Mouse (Mus musculus): ENCODE results near the gene Ces1f. TPM values are rescaled to one million over a fixed set of nuclear protein-coding genes. Genes with fewer than 3 reads are reported as not detected.

The Ces1f gene
- 0.28 TPM for polyA plus RNA-seq (2015; fragmentation: Illumina TruSeq; extraction: RNeasy Lipid Tissue Mini Kit (QIAGEN cat#74804); ENCODE audit: insufficient read depth, low replicate concordance)

DNA sequence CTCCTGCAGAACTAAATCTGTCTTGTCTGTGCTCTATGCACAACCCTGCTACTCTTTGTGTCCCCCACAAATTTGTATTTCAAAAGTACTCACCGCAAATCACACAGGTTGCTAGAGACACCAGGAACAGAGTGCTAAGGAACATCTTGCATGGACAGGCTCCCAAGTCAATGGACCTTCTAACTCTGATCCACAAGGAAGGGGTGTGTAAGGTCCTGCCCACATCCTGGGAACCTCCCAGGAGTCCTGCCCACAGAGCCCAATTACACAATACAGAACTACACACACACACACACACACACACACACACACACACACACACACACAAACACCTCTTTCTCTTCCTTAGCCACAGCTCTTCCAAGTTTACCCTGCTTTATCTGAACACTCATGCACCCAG is at the start of gene Ces1f:
Gene Ces1f, minus strand, starts transcription at position 192 of the 400 bp plus-strand sequence.

DNA sequence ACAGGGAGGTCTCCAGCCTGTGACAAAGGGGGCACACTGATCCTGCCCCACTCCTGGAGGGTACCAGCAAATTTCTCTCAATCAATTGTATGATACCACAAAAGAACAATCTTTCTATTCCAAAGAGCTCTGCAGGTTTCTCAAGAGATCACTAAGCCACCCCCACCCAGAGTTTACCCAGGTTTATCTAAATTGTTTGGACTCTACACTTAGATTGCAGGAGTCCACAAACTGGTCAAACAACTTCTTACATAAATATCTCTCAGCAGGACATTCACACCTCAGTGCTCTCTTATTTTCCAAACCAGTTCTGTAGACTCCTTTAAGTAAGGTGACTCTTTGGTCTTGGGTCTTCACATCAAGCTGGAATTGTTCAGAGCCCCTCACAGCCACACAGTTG is 50.1 kb downstream of the Ces1f start, which contains the start of gene Ces1e:
Gene Ces1e, minus strand, starts transcription at position 174 of the 400 bp plus-strand sequence.

Other genes with a start within 250 kb of the Ces1f start
- not detected for gene Ces1a, start 231.6 kb downstream of the Ces1f start, polyA plus RNA-seq (2015; fragmentation: Illumina TruSeq; extraction: RNeasy Lipid Tissue Mini Kit (QIAGEN cat#74804); ENCODE audit: insufficient read depth, low replicate concordance)
- gene Ces1b, start 199.7 kb downstream of the Ces1f start, polyA plus RNA-seq (2015; fragmentation: Illumina TruSeq; extraction: RNeasy Lipid Tissue Mini Kit (QIAGEN cat#74804); ENCODE audit: insufficient read depth, low replicate concordance) = not detected
- gene Ces1c, start 148.5 kb downstream of the Ces1f start, polyA plus RNA-seq (2015; fragmentation: Illumina TruSeq; extraction: RNeasy Lipid Tissue Mini Kit (QIAGEN cat#74804); ENCODE audit: insufficient read depth, low replicate concordance) = not detected
- gene Ces1d, start 81.9 kb downstream of the Ces1f start, polyA plus RNA-seq (2015; fragmentation: Illumina TruSeq; extraction: RNeasy Lipid Tissue Mini Kit (QIAGEN cat#74804); ENCODE audit: insufficient read depth, low replicate concordance) = 1.5 TPM
- not detected for gene Ces1e, start 50.1 kb downstream of the Ces1f start, polyA plus RNA-seq (2015; fragmentation: Illumina TruSeq; extraction: RNeasy Lipid Tissue Mini Kit (QIAGEN cat#74804); ENCODE audit: insufficient read depth, low replicate concordance)
- gene Ces1g, start 57.6 kb upstream of the Ces1f start, polyA plus RNA-seq (2015; fragmentation: Illumina TruSeq; extraction: RNeasy Lipid Tissue Mini Kit (QIAGEN cat#74804); ENCODE audit: insufficient read depth, low replicate concordance) = not detected
- gene Ces1h, start 100.0 kb upstream of the Ces1f start, polyA plus RNA-seq (2015; fragmentation: Illumina TruSeq; extraction: RNeasy Lipid Tissue Mini Kit (QIAGEN cat#74804); ENCODE audit: insufficient read depth, low replicate concordance) = not detected

Measured in spleen, adult 10 weeks (tissue).